Mouse (Mus musculus) MEL (cell line): ENCODE results near the gene Ndc1. TPM values are rescaled to one million over a fixed set of nuclear protein-coding genes. Genes with fewer than 3 reads are reported as not detected.

Source experiments
- DNase-seq: peaks from one replicate; pipeline ENCODE4 v3.0.0; 2011; ENCODE audit warnings: low read depth, low spot score
- H3K27ac ChIP-seq: 2 replicates; pipeline ENCODE4 v1.5.1; 2012; ENCODE audit warnings: low read depth, mild to moderate bottlenecking, control low read depth, low read length, moderate library complexity; ENCODE audit not compliant: control insufficient read depth
- H3K27me3 ChIP-seq, 2 experiments: fragments of 150-350 bp in 1 of 2; sonication (generic) in 1 of 2; 2 replicates each; pipeline ENCODE4 v1.6.1; 2012; ENCODE audit warnings: low read length in 2 of 2, mild to moderate bottlenecking in 2 of 2, improper control_type of control experiment in 1 of 2, moderate library complexity in 1 of 2; ENCODE audit not compliant: insufficient read depth in 2 of 2, control insufficient read depth in 1 of 2
- H3K36me3 ChIP-seq, 2 experiments: 2 replicates each; pipeline ENCODE4 v1.6.1; 2012 to 2014; ENCODE audit warnings: low read length in 2 of 2, improper control_type of control experiment in 1 of 2, inconsistent platforms in 1 of 2, mild to moderate bottlenecking in 1 of 2; ENCODE audit not compliant: insufficient read depth in 2 of 2, control insufficient read depth in 1 of 2
- H3K4me1 ChIP-seq, 2 experiments: fragments of 150-350 bp in 1 of 2; sonication (generic) in 1 of 2; 2 replicates each; pipeline ENCODE4 v1.6.1; 2012; ENCODE audit warnings: low read length in 2 of 2, improper control_type of control experiment in 1 of 2, mild to moderate bottlenecking in 1 of 2; ENCODE audit not compliant: insufficient read depth in 2 of 2, control insufficient read depth in 1 of 2
- H3K4me3 ChIP-seq, 2 experiments: fragments of 150-350 bp in 1 of 2; sonication (generic) in 1 of 2; 2 replicates each; pipeline ENCODE4 v1.5.1; 2012; ENCODE audit warnings: low read depth in 2 of 2, low read length in 2 of 2, mild to moderate bottlenecking in 2 of 2, moderate library complexity in 2 of 2, control low read depth in 1 of 2, improper control_type of control experiment in 1 of 2; ENCODE audit not compliant: control insufficient read depth in 1 of 2, insufficient read depth in 1 of 2
- H3K79me2 ChIP-seq: 2 replicates; pipeline ENCODE4 v1.6.1; 2012; ENCODE audit warnings: mild to moderate bottlenecking, low read length, moderate library complexity; ENCODE audit not compliant: control insufficient read depth, poor library complexity, insufficient read depth
- H3K9ac ChIP-seq: 2 replicates; pipeline ENCODE4 v1.6.1; 2012; ENCODE audit warnings: low read depth, mild to moderate bottlenecking, control low read depth, low read length, moderate library complexity; ENCODE audit not compliant: control insufficient read depth, poor library complexity, severe bottlenecking
- H3K9me3 ChIP-seq: fragments of 150-350 bp; sonication (generic); replicated peaks from 2 replicates; pipeline ENCODE4 v1.6.1; 2012; ENCODE audit warnings: mild to moderate bottlenecking, low read length, improper control_type of control experiment, moderate library complexity; ENCODE audit not compliant: insufficient read depth
- BHLHE40 ChIP-seq: IDR thresholded peaks from 2 replicates; pipeline ENCODE4 v1.6.1; 2012; ENCODE audit warnings: low read depth, mild to moderate bottlenecking, inconsistent platforms, low read length, improper control_type of control experiment, borderline replicate concordance
- CTCF ChIP-seq, 3 experiments: IDR thresholded peaks in 2 of 3; conservative IDR thresholded peaks in 1 of 3; 2 replicates each; pipeline ENCODE4 v1.5.1; 2011 to 2012; ENCODE audit warnings: low read length in 3 of 3, low read depth in 2 of 3, mild to moderate bottlenecking in 2 of 3, improper control_type of control experiment in 1 of 3, inconsistent platforms in 1 of 3, mixed read lengths in 1 of 3, moderate library complexity in 1 of 3; ENCODE audit not compliant: control insufficient read depth in 1 of 3, insufficient read depth in 1 of 3, poor library complexity in 1 of 3, severe bottlenecking in 1 of 3
- ETS1 ChIP-seq: IDR thresholded peaks from 2 replicates; pipeline ENCODE4 v1.6.1; 2012; ENCODE audit warnings: low read depth, mild to moderate bottlenecking, inconsistent platforms, low read length, improper control_type of control experiment, moderate library complexity
- GATA1 ChIP-seq: IDR thresholded peaks from 2 replicates; pipeline ENCODE4 v1.6.1; 2011; ENCODE audit warnings: low read depth, low read length, improper control_type of control experiment
- HCFC1 ChIP-seq: IDR thresholded peaks from 2 replicates; pipeline ENCODE4 v1.6.1; 2012; ENCODE audit warnings: low read depth, mild to moderate bottlenecking, inconsistent platforms, low read length, improper control_type of control experiment, moderate library complexity
- MAX ChIP-seq: IDR thresholded peaks from 2 replicates; pipeline ENCODE4 v1.6.1; 2011; ENCODE audit warnings: low read length, improper control_type of control experiment
- MAZ ChIP-seq: IDR thresholded peaks from 2 replicates; pipeline ENCODE4 v1.6.1; 2012; ENCODE audit warnings: low read depth, mild to moderate bottlenecking, inconsistent platforms, low read length, improper control_type of control experiment
- MEF2A ChIP-seq: IDR thresholded peaks from 2 replicates; pipeline ENCODE4 v1.6.1; 2014; ENCODE audit warnings: low read depth, mild to moderate bottlenecking, inconsistent platforms, low read length, improper control_type of control experiment; ENCODE audit not compliant: poor library complexity, insufficient replicate concordance, severe bottlenecking; ENCODE audit errors: extremely low read depth
- MYC ChIP-seq: IDR thresholded peaks from 2 replicates; pipeline ENCODE4 v1.6.1; 2011; ENCODE audit warnings: low read depth, mild to moderate bottlenecking, low read length, improper control_type of control experiment, moderate library complexity
- NRF1 ChIP-seq: IDR thresholded peaks from 2 replicates; pipeline ENCODE4 v1.6.1; 2014; ENCODE audit warnings: low read depth, mild to moderate bottlenecking, inconsistent platforms, low read length, improper control_type of control experiment, moderate library complexity; ENCODE audit not compliant: poor library complexity, insufficient read depth, severe bottlenecking
- POLR2A ChIP-seq, 2 experiments: IDR thresholded peaks; 2 replicates each; pipeline ENCODE4 v1.6.1; 2011 to 2012; ENCODE audit warnings: low read length in 2 of 2, mild to moderate bottlenecking in 2 of 2, control low read depth in 1 of 2, improper control_type of control experiment in 1 of 2, low read depth in 1 of 2, moderate library complexity in 1 of 2; ENCODE audit not compliant: control insufficient read depth in 1 of 2, insufficient read depth in 1 of 2, poor library complexity in 1 of 2
- POLR2AphosphoS2 ChIP-seq: IDR thresholded peaks from 2 replicates; pipeline ENCODE4 v1.6.1; 2011; ENCODE audit warnings: low read length, improper control_type of control experiment
- POLR2AphosphoS5 ChIP-seq: IDR thresholded peaks from 2 replicates; pipeline ENCODE4 v1.6.1; 2012; ENCODE audit warnings: low read depth, borderline replicate concordance, mild to moderate bottlenecking, inconsistent platforms, low read length, moderate library complexity, mixed read lengths
- SIN3A ChIP-seq: IDR thresholded peaks from 2 replicates; pipeline ENCODE4 v1.6.1; 2012; ENCODE audit warnings: low read length, improper control_type of control experiment, inconsistent platforms
- SMC3 ChIP-seq: IDR thresholded peaks from 2 replicates; pipeline ENCODE4 v1.6.1; 2011; ENCODE audit warnings: low read depth, low read length, improper control_type of control experiment
- TBP ChIP-seq: IDR thresholded peaks from 2 replicates; pipeline ENCODE4 v1.8.0; 2011; ENCODE audit warnings: low read depth, low read length, improper control_type of control experiment
- UBTF ChIP-seq: IDR thresholded peaks from 2 replicates; pipeline ENCODE4 v1.6.1; 2012; ENCODE audit warnings: low read depth, mild to moderate bottlenecking, inconsistent platforms, low read length, improper control_type of control experiment, moderate library complexity, borderline replicate concordance; ENCODE audit not compliant: insufficient read depth
- USF1 ChIP-seq: IDR thresholded peaks from 2 replicates; pipeline ENCODE4 v1.6.1; 2014; ENCODE audit warnings: low read depth, mild to moderate bottlenecking, inconsistent platforms, low read length, improper control_type of control experiment, moderate library complexity
- USF2 ChIP-seq, 2 experiments: IDR thresholded peaks; 2 replicates each; pipeline ENCODE4 v1.6.1; 2011 to 2012; ENCODE audit warnings: improper control_type of control experiment in 2 of 2, low read length in 2 of 2, borderline replicate concordance in 1 of 2, inconsistent platforms in 1 of 2, low read depth in 1 of 2, mild to moderate bottlenecking in 1 of 2; ENCODE audit not compliant: insufficient read depth in 1 of 2
- ZC3H11A ChIP-seq: IDR thresholded peaks from 2 replicates; pipeline ENCODE4 v1.6.1; 2012; ENCODE audit warnings: low read depth, mild to moderate bottlenecking, inconsistent platforms, low read length, improper control_type of control experiment
- ZNF384 ChIP-seq: IDR thresholded peaks from 2 replicates; pipeline ENCODE4 v1.6.1; 2012; ENCODE audit warnings: low read depth, mild to moderate bottlenecking, inconsistent platforms, low read length, improper control_type of control experiment
- polyA plus RNA-seq, 2 experiments: library from polyadenylated mRNA; stranded (reverse) in 1 of 2; unstranded in 1 of 2; fragments of >175 nt in 1 of 2; fragments of >200 nt in 1 of 2; gene quantifications; 2 replicates each; pipeline versions ENCODE4 v1.2.1 to v1.2.4; 2012; ENCODE audit warnings: low replicate concordance in 2 of 2, low read depth in 1 of 2; ENCODE audit not compliant: insufficient read length in 2 of 2, insufficient read depth in 1 of 2, missing spikeins in 1 of 2
- total RNA-seq: library from RNA; depleted of rRNA; stranded (reverse); fragments of 300-350 nt; gene quantifications from 2 replicates; pipeline ENCODE4 v1.2.3, GENCODE M21; 2012

The Ndc1 gene
- total and polyA plus RNA-seq, 3 experiments = 54.0 to 274 (median 57.2) TPM

- TF ChIP-seq POLR2AphosphoS2 (no peak), CTCF (IDR thresholded peaks at IDR 0.05 in 2 of 3, conservative IDR thresholded peaks at IDR 0.05 in 1 of 3; ENCODE audit: control insufficient read depth in 1 of 3, insufficient read depth in 1 of 3, low read depth in 2 of 3, low read length in 3 of 3, poor library complexity in 1 of 3, severe bottlenecking in 1 of 3) (no peak), POLR2AphosphoS5 (no peak), USF2 (IDR thresholded peaks at IDR 0.05; ENCODE audit: borderline replicate concordance in 1 of 2, insufficient read depth in 1 of 2, low read depth in 1 of 2, low read length in 2 of 2) (no peak), BHLHE40 (no peak), UBTF (no peak), MAZ (no peak), USF1 (no peak), NRF1 (no peak), MYC (no peak), TBP (no peak)
- Histone ChIP-seq H3K27me3 (no peaks in the 10 kb centered on the region), H3K27ac (no peak overlapping the region), H3K4me3 (no peak overlapping the region), H3K9ac (no peak overlapping the region), H3K36me3 (peaks cover 0 to 2% of the 10 kb centered on the region in 2 experiments; a peak in 1 of 4 replicates), H3K4me1 (0 out of 4 replicates have a peak, but pooled peaks cover 0 to 3% of the 10 kb centered on the region in 2 experiments), H3K9me3 (no peaks in the 10 kb centered on the region), H3K79me2 (peaks cover 1% of the 10 kb centered on the region; the same call in 1 of the 2 replicates)
- no peak for DNase-seq
These were observed 4.8 kb upstream of the Ndc1 start for GRCm38 (mm10) chr4:107362755-107363154.

DNA sequence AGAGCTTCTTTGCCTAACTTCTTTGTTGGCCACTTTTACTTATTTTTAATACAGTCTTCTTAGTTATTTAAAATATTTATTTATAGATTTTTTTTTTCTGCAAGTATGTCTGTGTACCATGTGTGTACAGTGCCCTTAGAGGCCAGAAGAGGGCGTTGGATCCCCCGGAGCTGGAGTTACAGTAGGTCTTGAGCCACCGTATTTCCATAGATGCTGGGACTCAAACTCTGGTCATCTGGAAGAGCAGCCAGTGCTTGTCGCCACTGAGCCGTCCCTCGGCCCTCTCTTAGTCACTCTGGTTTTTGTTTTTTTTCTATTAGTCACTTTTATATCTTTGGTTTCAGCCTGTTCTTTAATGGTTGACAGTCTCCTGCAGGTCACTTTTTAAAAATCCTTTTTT, 4.0 kb upstream of the Ndc1 start:
- DNase-seq = peak; percentile 70
- Histone ChIP-seq H3K36me3 (peaks cover 0 to 2% of the 10 kb centered on the region in 2 experiments; a peak in 2 of 4 replicates), H3K4me3 (peak overlapping the region; percentile 34 to 35; a peak in 3 of 4 replicates), H3K9me3 (no peaks in the 10 kb centered on the region), H3K79me2 (peaks cover 9% of the 10 kb centered on the region), H3K27me3 (no peaks in the 10 kb centered on the region), H3K9ac (peak overlapping the region; percentile 49), H3K27ac (peak overlapping the region; percentile 56; the same call in 1 of the 2 replicates), H3K4me1 (0 out of 4 replicates have a peak, but pooled peaks cover 0 to 3% of the 10 kb centered on the region in 2 experiments)
- TF ChIP-seq NRF1 (no peak), POLR2AphosphoS2 (no peak), SIN3A (no peak), POLR2AphosphoS5 (no peak), HCFC1 (no peak), POLR2A (IDR thresholded peaks at IDR 0.05; ENCODE audit: control insufficient read depth in 1 of 2, insufficient read depth in 1 of 2, low read depth in 1 of 2, low read length in 2 of 2, poor library complexity in 1 of 2) (no peak), TBP (0 out of 2 replicates have a peak, but pooled peaks have one; percentile 21), MEF2A (no peak), ZC3H11A (no peak), ZNF384 (peak; percentile 62; the same call in 1 of the 2 replicates), MAX (no peak), SMC3 (no peak), MYC (no peak), BHLHE40 (no peak), UBTF (no peak), USF1 (no peak), CTCF (IDR thresholded peaks at IDR 0.05 in 2 of 3, conservative IDR thresholded peaks at IDR 0.05 in 1 of 3; ENCODE audit: control insufficient read depth in 1 of 3, insufficient read depth in 1 of 3, low read depth in 2 of 3, low read length in 3 of 3, poor library complexity in 1 of 3, severe bottlenecking in 1 of 3) (peak; percentile 49 to 66 (median 51)), ETS1 (no peak), GATA1 (no peak)
